Mouse (Mus musculus) intestine, postnatal 0 days (tissue): ENCODE results near the gene Crk. TPM values are rescaled to one million over a fixed set of nuclear protein-coding genes. Genes with fewer than 3 reads are reported as not detected.

Source experiments
- ATAC-seq: fragments of 200-750 bp; cut with Nextera tagmentation; 2 replicates; pipeline ENCODE4 v1.8.0; 2017; ENCODE audit warnings: mild to moderate bottlenecking, moderate TSS enrichment, moderate library complexity
- H3K27ac ChIP-seq: fragments of 300-500 bp; sonication (generic); 2 replicates; pipeline ENCODE4 v1.5.1; 2014; ENCODE audit warnings: mild to moderate bottlenecking, low read depth, low read length, moderate library complexity
- H3K27me3 ChIP-seq: fragments of 300-500 bp; sonication (generic); replicated peaks from 2 replicates; pipeline ENCODE4 v1.6.1; 2014; ENCODE audit warnings: low read length, mixed read lengths; ENCODE audit not compliant: control insufficient read depth, insufficient read depth
- H3K36me3 ChIP-seq: fragments of 300-500 bp; sonication (generic); 2 replicates; pipeline ENCODE4 v1.6.1; 2014; ENCODE audit warnings: mild to moderate bottlenecking, moderate library complexity; ENCODE audit not compliant: control insufficient read depth, insufficient read depth
- H3K4me1 ChIP-seq: fragments of 300-500 bp; sonication (generic); replicated peaks from 2 replicates; pipeline ENCODE4 v1.6.1; 2014; ENCODE audit warnings: antibody characterized with exemption, low read length, mixed read lengths; ENCODE audit not compliant: control insufficient read depth, insufficient read depth
- H3K4me2 ChIP-seq: fragments of 300-500 bp; sonication (generic); replicated peaks from 2 replicates; pipeline ENCODE4 v1.6.1; 2014; ENCODE audit warnings: low read depth, mild to moderate bottlenecking, moderate library complexity
- H3K4me3 ChIP-seq: fragments of 300-500 bp; sonication (generic); 2 replicates; pipeline ENCODE4 v1.5.1; 2014; ENCODE audit warnings: low read depth, low read length
- H3K9ac ChIP-seq: fragments of 300-500 bp; sonication (generic); 2 replicates; pipeline ENCODE4 v1.6.1; 2014; ENCODE audit warnings: mild to moderate bottlenecking, low read depth, low read length
- H3K9me3 ChIP-seq: fragments of 300-500 bp; sonication (generic); 2 replicates; pipeline ENCODE4 v1.6.1; 2016; ENCODE audit warnings: mixed run types; ENCODE audit not compliant: control insufficient read depth
- CTCF ChIP-seq: sonication (generic); IDR thresholded peaks from 2 replicates; pipeline ENCODE4 v1.5.1; 2016; ENCODE audit warnings: low read depth, mild to moderate bottlenecking, control low read depth, antibody characterized with exemption, moderate library complexity
- WGBS: fragments of 180-500 bp; shearing (Covaris S2); extraction: QIAGEN DNeasy Blood & Tissue Kit; methylation state at CpG from one replicate; pipeline ENCODE4 v1.1.7; 2014; 5-methylcytosine and 5-hydroxymethylcytosine counted together
- polyA plus RNA-seq: library from polyadenylated mRNA; unstranded; fragments of >200 nt; fragmentation: Nextera tagmentation; extraction: Ambion mirVana; gene quantifications from 2 replicates; pipeline ENCODE4 v1.2.1, GENCODE M21; 2015

Gene Crk
- polyA plus RNA-seq, 1 experiment from 2014 or later = 64.8 TPM

DNA sequence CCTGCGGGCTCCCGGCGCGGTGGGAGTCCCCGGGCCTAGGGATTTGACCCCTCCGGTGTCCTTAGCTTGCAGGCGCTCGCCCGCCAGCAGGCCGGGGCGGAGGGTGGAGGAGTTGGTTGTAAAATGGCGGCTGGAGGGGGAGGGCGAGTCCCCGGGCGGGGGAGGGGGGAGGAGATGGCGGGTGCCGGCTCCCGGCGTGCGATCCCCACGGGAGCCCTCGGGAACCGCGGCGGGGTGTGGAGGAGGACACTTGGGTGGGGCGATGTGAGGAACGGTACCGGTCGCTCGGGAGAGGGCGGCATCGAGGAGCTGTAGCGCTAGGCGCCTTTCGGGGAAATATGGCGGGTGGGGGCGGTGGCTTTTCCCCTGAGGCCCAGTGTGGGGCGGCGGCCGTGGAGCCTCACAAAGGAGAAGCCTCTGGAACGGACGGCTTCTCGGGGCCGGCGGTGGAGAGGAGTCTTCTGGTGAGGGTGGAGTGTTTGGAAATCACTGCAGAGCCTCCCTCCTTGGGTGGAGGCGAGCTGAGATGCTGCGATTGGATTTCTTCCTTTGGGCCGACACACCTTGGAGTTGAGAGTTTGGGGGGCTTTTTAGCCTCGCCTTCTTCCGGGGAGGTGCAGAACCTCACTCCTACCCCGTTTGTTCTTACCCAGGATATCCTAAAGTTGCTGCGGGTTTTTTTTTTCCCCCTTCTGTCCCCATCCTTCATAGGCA is 54.3 kb downstream of the Crk start:
- peak overlapping the region; percentile 98 for H3K4me3 ChIP-seq
- peak; percentile 62 for ATAC-seq
- H3K4me1 ChIP-seq = peaks cover 4% of the 10 kb centered on the region; the same call in 1 of the 2 replicates
- peak; percentile 27; the same call in 1 of the 2 replicates for TF ChIP-seq CTCF
- H3K9me3 ChIP-seq = no peaks in the 10 kb centered on the region
- no peaks in the 10 kb centered on the region for H3K36me3 ChIP-seq
- under 1% methylated on average over 51 of the region's 52 CpGs for WGBS
- peak overlapping the region; percentile 88 for H3K4me2 ChIP-seq
- H3K27me3 ChIP-seq = no peaks in the 10 kb centered on the region
- H3K9ac ChIP-seq = peak overlapping the region; percentile 77
- H3K27ac ChIP-seq = peak overlapping the region; percentile 94

GRCm38 (mm10) chr11:75735462-75736252 is 56.6 kb downstream of the Crk start:
- WGBS = 41% methylated on average over 5 of the region's 5 CpGs
- peaks cover 4% of the 10 kb centered on the region; the same call in 1 of the 2 replicates for H3K4me1 ChIP-seq
- H3K4me2 ChIP-seq = peak overlapping the region; percentile 79

DNA sequence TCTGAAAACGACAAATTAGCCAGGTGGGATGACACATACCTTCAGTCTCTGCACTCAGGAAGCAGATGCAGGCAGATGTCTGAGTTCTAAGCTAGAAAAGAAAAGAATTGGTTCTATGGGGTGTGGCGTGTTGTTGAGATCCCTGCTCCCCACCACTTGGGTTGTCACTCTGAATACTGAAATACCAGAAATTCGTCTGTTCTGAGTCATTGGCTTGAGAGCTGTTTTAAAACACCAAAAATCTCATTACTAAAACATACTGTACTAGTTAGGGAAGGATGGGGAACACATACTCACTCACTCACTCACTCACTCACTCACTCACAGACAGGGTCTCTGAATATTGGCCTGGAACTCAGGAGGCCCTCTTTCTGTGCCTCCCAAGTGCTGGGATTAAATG is 57.9 kb downstream of the Crk start:
- TF ChIP-seq CTCF = no peak
- 28% methylated on average over 3 of the region's 3 CpGs for WGBS
- no peaks in the 10 kb centered on the region; the same call in 1 of the 2 replicates for H3K36me3 ChIP-seq
- no peaks in the 10 kb centered on the region for H3K9me3 ChIP-seq
- H3K27ac ChIP-seq = no peak overlapping the region
- no peak overlapping the region for H3K9ac ChIP-seq
- no peak overlapping the region for H3K4me3 ChIP-seq
- no peak overlapping the region for H3K4me2 ChIP-seq
- no peaks in the 10 kb centered on the region for H3K27me3 ChIP-seq
- ATAC-seq = no peak
- H3K4me1 ChIP-seq = peaks cover 12% of the 10 kb centered on the region

More at GRCm38 (mm10) chr11:75735462-75736252, 56.6 kb downstream of the Crk start:
- Histone ChIP-seq H3K4me3 (no peak overlapping the region), H3K36me3 (no peaks in the 10 kb centered on the region; the same call in 1 of the 2 replicates), H3K9ac (no peak overlapping the region), H3K27me3 (no peaks in the 10 kb centered on the region), H3K9me3 (no peaks in the 10 kb centered on the region), H3K27ac (no peak overlapping the region)
- TF ChIP-seq CTCF = no peak
- no peak for ATAC-seq

DNA sequence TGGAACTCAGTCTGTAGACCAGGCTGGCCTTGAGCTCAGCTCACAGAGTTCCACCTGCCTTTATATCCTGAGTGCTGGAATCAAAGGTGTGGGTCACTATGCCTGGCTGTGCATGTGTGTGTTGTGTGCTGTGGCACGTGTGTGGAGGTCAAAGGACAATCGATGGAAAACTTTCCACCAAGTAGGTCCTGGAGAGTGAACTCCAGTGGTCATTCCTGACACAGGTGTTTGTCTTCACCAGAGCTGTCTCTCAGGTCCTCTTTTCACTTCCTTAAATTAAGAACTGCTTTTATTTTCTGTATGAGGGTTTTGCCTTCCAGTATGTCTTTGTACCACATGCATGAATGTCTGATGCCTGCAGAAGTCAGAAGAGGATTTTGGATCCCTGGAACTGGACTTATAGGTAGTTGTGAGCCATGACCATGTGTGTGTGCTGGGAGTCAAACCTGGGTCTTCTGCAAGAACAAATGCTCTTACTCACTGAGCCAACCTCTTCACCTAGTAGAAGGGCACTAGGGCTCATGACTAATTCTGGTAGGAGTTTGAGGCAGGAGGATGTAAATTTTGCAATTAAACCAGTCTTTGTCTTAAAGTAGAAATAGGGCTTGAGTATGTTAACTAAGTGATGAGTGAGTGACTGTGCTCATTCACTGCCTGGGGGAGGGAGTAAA is 58.9 kb downstream of the Crk start:
- Histone ChIP-seq H3K4me1 (peaks cover 15% of the 10 kb centered on the region), H3K4me2 (no peak overlapping the region), H3K36me3 (no peaks in the 10 kb centered on the region; the same call in 1 of the 2 replicates), H3K4me3 (no peak overlapping the region), H3K27me3 (no peaks in the 10 kb centered on the region), H3K9ac (no peak overlapping the region), H3K9me3 (no peaks in the 10 kb centered on the region), H3K27ac (no peak overlapping the region)
- WGBS = 61% methylated on average over 2 of the region's 2 CpGs
- no peak for ATAC-seq
- TF ChIP-seq CTCF = no peak

DNA sequence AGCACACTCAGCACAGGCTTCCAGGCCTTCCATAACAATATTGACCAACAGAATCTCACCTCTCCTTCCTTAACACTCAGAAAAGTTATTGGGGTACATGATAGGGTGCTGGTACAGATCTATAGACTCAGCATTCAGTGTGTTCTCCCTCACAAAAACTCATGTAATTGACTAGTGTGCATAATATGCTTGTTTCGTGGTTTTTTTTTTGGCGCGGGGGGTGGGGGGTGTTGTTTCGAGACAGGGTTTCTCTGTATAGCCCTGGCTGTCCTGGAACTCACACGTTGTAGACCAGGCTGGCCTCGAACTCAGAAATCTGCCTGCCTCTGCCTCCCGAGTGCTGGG is 59.4 kb downstream of the Crk start:
- 94% methylated on average over 7 of the region's 7 CpGs for WGBS
- no peak for TF ChIP-seq CTCF
- no peak for ATAC-seq
- no peak overlapping the region for H3K9ac ChIP-seq
- peaks cover 15% of the 10 kb centered on the region for H3K4me1 ChIP-seq
- H3K36me3 ChIP-seq = no peaks in the 10 kb centered on the region; the same call in 1 of the 2 replicates
- no peaks in the 10 kb centered on the region for H3K27me3 ChIP-seq
- no peak overlapping the region for H3K4me2 ChIP-seq
- H3K4me3 ChIP-seq = no peak overlapping the region
- no peaks in the 10 kb centered on the region for H3K9me3 ChIP-seq
- no peak overlapping the region for H3K27ac ChIP-seq

- 47% methylated on average over 3 of the region's 3 CpGs for WGBS
- Histone ChIP-seq H3K4me1 (peaks cover 12% of the 10 kb centered on the region), H3K4me2 (no peak overlapping the region), H3K36me3 (no peaks in the 10 kb centered on the region; the same call in 1 of the 2 replicates), H3K4me3 (no peak overlapping the region), H3K9ac (no peak overlapping the region), H3K27me3 (no peaks in the 10 kb centered on the region), H3K27ac (no peak overlapping the region), H3K9me3 (no peaks in the 10 kb centered on the region)
- ATAC-seq = no peak
- TF ChIP-seq CTCF = no peak
Measured at GRCm38 (mm10) chr11:75740204-75740603, 61.1 kb downstream of the Crk start.
